Mouse (Mus musculus) adrenal gland, adult 8-10 months (tissue): Measurements from ENCODE around the gene Gdf5. TPM values are rescaled to one million over a fixed set of nuclear protein-coding genes. Genes with fewer than 3 reads are reported as not detected.
A peak's percentile ranks its signal among the peaks of the same experiment; 100 is the strongest.

Experiments used
- DNase-seq: peaks from one replicate; pipeline ENCODE4 v3.0.0; 2022
- total RNA-seq, 4 experiments: library from RNA; stranded (reverse); gene quantifications; 2 replicates each; pipeline ENCODE4 v1.2.4; 2022

Gene Gdf5
- total RNA-seq: under 1 TPM; 0.18 to 0.77 (median 0.48) TPM

GRCm38 (mm10) chr2:155945124-155945523 lies at the start of gene Gdf5:
Gdf5 (minus strand) TSS chr2:155945367.
- DNase-seq: no peak

- peak; percentile 12 for DNase-seq
Observed at GRCm38 (mm10) chr2:155991863-155992321, 46.7 kb upstream of the Gdf5 start.

GRCm38 (mm10) chr2:155991151-155991550 lies 46.0 kb upstream of the Gdf5 start:
- DNase-seq: no peak

GRCm38 (mm10) chr2:155989085-155989484 lies 43.9 kb upstream of the Gdf5 start:
- DNase-seq: no peak

- DNase-seq: no peak
Observed at GRCm38 (mm10) chr2:155987131-155987530, 42.0 kb upstream of the Gdf5 start.

- DNase-seq: no peak
Observed at GRCm38 (mm10) chr2:155985776-155986175, 40.6 kb upstream of the Gdf5 start.

- no peak for DNase-seq
Observed at GRCm38 (mm10) chr2:155979328-155979991, 34.3 kb upstream of the Gdf5 start.

GRCm38 (mm10) chr2:155974087-155974731 lies 29.0 kb upstream of the Gdf5 start:
- DNase-seq: no peak

- no peak for DNase-seq
Observed at GRCm38 (mm10) chr2:155973348-155973747, 28.2 kb upstream of the Gdf5 start.

- no peak for DNase-seq
Observed at GRCm38 (mm10) chr2:155962991-155963390, 17.8 kb upstream of the Gdf5 start.

GRCm38 (mm10) chr2:155961862-155962261 lies 16.7 kb upstream of the Gdf5 start:
- DNase-seq: no peak

- no peak for DNase-seq
Observed at GRCm38 (mm10) chr2:155959981-155960380, 14.8 kb upstream of the Gdf5 start.

GRCm38 (mm10) chr2:155956134-155957059 lies 11.2 kb upstream of the Gdf5 start, which contains the start of gene Cep250:
Cep250 (plus strand) TSS chr2:155956458.
- peak; percentile 88 for DNase-seq

- DNase-seq: peak; percentile 45
Observed at GRCm38 (mm10) chr2:155952006-155952405, 6.8 kb upstream of the Gdf5 start.

GRCm38 (mm10) chr2:155949362-155949761 lies 4.2 kb upstream of the Gdf5 start:
- no peak for DNase-seq

GRCm38 (mm10) chr2:155947390-155948002 lies 2.3 kb upstream of the Gdf5 start:
- no peak for DNase-seq

GRCm38 (mm10) chr2:155946499-155946898 lies 1.3 kb upstream of the Gdf5 start:
- DNase-seq: no peak

GRCm38 (mm10) chr2:155946069-155946468 lies 902 bp upstream of the Gdf5 start:
- DNase-seq: peak; percentile 60

- DNase-seq: no peak
Observed at GRCm38 (mm10) chr2:155945580-155945979, 413 bp upstream of the Gdf5 start.

GRCm38 (mm10) chr2:155944685-155945084 lies 482 bp downstream of the Gdf5 start:
- DNase-seq: no peak

GRCm38 (mm10) chr2:155943463-155943862 lies 1.7 kb downstream of the Gdf5 start:
- no peak for DNase-seq

- DNase-seq: peak; percentile 77
Observed at GRCm38 (mm10) chr2:155941697-155942442, 3.3 kb downstream of the Gdf5 start.
